Mouse (Mus musculus): ENCODE results near the gene Gnpnat1. TPM values are rescaled to one million over a fixed set of nuclear protein-coding genes. Genes with fewer than 3 reads are reported as not detected.
A peak's percentile ranks its signal among the peaks of the same experiment; 100 is the strongest.

Gene Gnpnat1
- total and polyA plus RNA-seq, 2 experiments = 23.5 to 115 TPM

DNA sequence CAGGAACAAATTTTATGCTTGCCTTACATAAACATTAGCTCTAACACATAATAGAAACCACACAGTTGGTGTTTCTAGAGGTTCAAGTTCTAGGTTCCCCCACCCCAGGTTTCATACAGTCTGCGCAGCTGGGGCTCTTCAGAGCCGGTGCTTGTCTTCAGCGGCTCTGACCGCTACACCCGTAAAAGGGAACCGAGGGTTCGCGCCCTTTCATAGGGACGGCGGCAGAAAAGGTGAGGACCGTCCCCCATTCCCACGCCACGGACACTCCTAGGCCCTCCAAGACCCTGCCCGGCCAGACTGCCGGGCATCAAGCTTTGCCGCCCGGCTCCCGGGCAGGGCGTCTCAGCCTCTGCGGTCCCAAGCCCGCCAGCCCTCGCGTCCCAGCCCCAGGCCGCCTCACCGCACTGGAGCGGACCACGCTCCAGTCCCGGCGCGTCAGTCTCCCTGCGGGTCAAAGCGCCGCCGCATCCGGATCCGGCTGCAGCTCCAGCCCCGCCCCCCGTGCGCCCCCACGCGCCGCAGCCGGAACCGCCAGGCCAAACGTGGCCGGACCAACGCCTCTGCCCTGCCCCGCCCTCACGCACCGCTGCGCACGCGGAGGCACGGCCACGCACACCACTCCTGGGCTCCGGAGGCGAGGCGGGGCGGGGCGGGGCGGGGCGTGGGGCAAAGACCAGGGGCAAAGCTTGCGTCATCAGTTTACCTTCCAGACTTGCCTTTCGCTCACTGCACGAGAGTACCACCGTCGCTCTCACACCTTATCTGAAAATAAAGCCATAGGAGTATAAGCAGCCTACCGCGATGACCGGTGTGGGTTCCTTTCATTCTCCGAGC, 16.1 kb downstream of the Gnpnat1 start:
- peaks cover 21% of the 10 kb centered on the region for H3K4me1 ChIP-seq (ENCODE audit: control insufficient read depth, insufficient read depth, low read length)
- peaks cover 6% of the 10 kb centered on the region; the same call in 1 of the 2 replicates for H3K79me2 ChIP-seq (ENCODE audit: control insufficient read depth, insufficient read depth, low read length)
- peak overlapping the region; percentile 97 for H3K9ac ChIP-seq (ENCODE audit: low read depth, low read length)
- WGBS = under 1% methylated on average over 70 of the region's 71 CpGs
- DNase-seq (ENCODE audit: extremely low read depth, low read depth, low spot score) = peak; percentile 84
- H3K4me3 ChIP-seq (ENCODE audit: insufficient read depth, low read depth, low read length) = peak overlapping the region; percentile 95
- no peaks in the 10 kb centered on the region for H3K27me3 ChIP-seq (ENCODE audit: control insufficient read depth, insufficient read depth, low read length)
- peak overlapping the region; percentile 99 for H3K27ac ChIP-seq (replicated peaks; ENCODE audit: insufficient read depth, low read depth, low read length)
- peaks cover 3% of the 10 kb centered on the region; the same call in 1 of the 2 replicates for H3K36me3 ChIP-seq (ENCODE audit: control insufficient read depth, insufficient read depth, low read length)
- TF ChIP-seq CTCF (IDR thresholded peaks at IDR 0.05; ENCODE audit: low read depth, low read length) = no peak
- peak; percentile 88 for TF ChIP-seq POLR2A (IDR thresholded peaks at IDR 0.05; ENCODE audit: extremely low read depth, insufficient read depth, low read length)

DNA sequence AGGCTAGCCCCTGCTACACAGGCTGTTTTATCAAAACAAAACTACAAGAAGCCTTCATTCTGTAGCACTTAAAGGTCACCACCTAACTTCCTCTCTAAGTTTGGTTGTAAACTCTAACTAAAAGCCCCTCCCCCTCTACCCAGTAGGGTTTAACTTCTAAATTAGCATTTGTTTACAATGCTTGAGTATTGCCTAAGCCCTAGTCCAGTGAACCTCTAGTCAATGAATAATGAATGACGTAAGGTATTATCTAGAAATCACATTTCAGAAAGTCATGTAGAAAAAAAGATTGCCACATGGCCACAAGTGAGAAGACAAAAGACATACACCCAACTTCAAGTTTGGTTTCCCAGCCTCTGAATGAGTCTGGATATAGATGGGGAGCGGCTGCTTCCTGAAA, 17.2 kb downstream of the Gnpnat1 start:
- no peak for TF ChIP-seq POLR2A (IDR thresholded peaks at IDR 0.05; ENCODE audit: extremely low read depth, insufficient read depth, low read length)
- no peak for TF ChIP-seq CTCF (IDR thresholded peaks at IDR 0.05; ENCODE audit: low read depth, low read length)
- H3K79me2 ChIP-seq (ENCODE audit: control insufficient read depth, insufficient read depth, low read length) = peaks cover 6% of the 10 kb centered on the region; the same call in 1 of the 2 replicates
- peak overlapping the region; percentile 99 for H3K27ac ChIP-seq (replicated peaks; ENCODE audit: insufficient read depth, low read depth, low read length)
- H3K36me3 ChIP-seq (ENCODE audit: control insufficient read depth, insufficient read depth, low read length) = peaks cover 10% of the 10 kb centered on the region
- H3K4me3 ChIP-seq (ENCODE audit: insufficient read depth, low read depth, low read length) = peak overlapping the region; percentile 95
- peak; percentile 99 for DNase-seq (ENCODE audit: extremely low read depth, low read depth, low spot score)
- peak overlapping the region; percentile 88 for H3K9ac ChIP-seq (ENCODE audit: low read depth, low read length)
- peaks cover 21% of the 10 kb centered on the region for H3K4me1 ChIP-seq (ENCODE audit: control insufficient read depth, insufficient read depth, low read length)
- no peaks in the 10 kb centered on the region for H3K27me3 ChIP-seq (ENCODE audit: control insufficient read depth, insufficient read depth, low read length)
- 6% methylated on average over 2 of the region's 2 CpGs for WGBS

DNA sequence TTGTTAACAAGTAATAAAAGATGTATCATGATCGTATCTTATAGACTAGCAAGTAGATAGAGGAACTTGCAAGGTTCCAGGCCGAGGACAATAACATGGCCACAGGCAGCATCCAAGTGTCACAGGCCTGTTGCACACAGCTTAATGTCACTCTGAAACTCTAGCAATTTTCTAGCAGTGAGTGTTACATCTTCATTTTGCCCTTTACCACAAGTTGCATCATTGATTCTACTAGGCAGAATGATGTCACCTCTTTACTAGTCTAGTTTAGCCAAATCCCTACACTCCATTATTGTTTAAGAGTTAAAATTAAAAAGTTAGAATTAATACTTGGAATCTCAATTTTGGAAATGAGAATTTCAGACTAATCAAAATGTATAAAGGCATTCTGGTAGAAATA, 19.1 kb downstream of the Gnpnat1 start:
- Histone ChIP-seq H3K36me3 (ENCODE audit: control insufficient read depth, insufficient read depth, low read length) (peaks cover 22% of the 10 kb centered on the region), H3K27me3 (ENCODE audit: control insufficient read depth, insufficient read depth, low read length) (no peaks in the 10 kb centered on the region), H3K27ac (replicated peaks; ENCODE audit: insufficient read depth, low read depth, low read length) (no peak overlapping the region), H3K4me3 (ENCODE audit: insufficient read depth, low read depth, low read length) (no peak overlapping the region), H3K4me1 (ENCODE audit: control insufficient read depth, insufficient read depth, low read length) (peaks cover 21% of the 10 kb centered on the region), H3K79me2 (ENCODE audit: control insufficient read depth, insufficient read depth, low read length) (peaks cover 6% of the 10 kb centered on the region; the same call in 1 of the 2 replicates), H3K9ac (ENCODE audit: low read depth, low read length) (no peak overlapping the region)
- peak; percentile 53 for DNase-seq (ENCODE audit: extremely low read depth, low read depth, low spot score)
- WGBS = 84% methylated on average over 2 of the region's 2 CpGs
- no peak for TF ChIP-seq CTCF (IDR thresholded peaks at IDR 0.05; ENCODE audit: low read depth, low read length)
- TF ChIP-seq POLR2A (IDR thresholded peaks at IDR 0.05; ENCODE audit: extremely low read depth, insufficient read depth, low read length) = no peak

DNA sequence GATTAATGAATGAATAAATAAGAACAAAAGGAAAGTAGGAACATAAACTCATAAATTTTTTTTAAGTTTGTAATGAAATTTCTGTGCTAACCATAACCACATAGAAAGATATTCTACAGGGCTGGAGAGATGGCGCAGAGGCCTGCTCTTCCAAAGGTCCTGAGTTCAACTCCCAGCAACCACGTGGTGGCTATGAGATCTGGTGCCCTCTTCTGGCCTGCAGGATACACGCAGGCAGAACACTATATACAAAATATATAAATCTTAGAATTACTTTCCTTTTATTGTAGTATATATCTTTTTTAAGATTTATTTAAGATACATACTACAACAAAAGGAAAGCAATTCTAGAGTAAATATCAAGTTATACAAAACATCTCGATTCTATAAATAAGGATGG, 21.8 kb downstream of the Gnpnat1 start:
- H3K9ac ChIP-seq (ENCODE audit: low read depth, low read length) = no peak overlapping the region
- TF ChIP-seq POLR2A (IDR thresholded peaks at IDR 0.05; ENCODE audit: extremely low read depth, insufficient read depth, low read length) (no peak), CTCF (IDR thresholded peaks at IDR 0.05; ENCODE audit: low read depth, low read length) (peak; percentile 62)
- H3K27me3 ChIP-seq (ENCODE audit: control insufficient read depth, insufficient read depth, low read length) = no peaks in the 10 kb centered on the region
- no peak overlapping the region for H3K4me3 ChIP-seq (ENCODE audit: insufficient read depth, low read depth, low read length)
- WGBS = 67% methylated on average over 4 of the region's 4 CpGs
- peak; percentile 28 for DNase-seq (ENCODE audit: extremely low read depth, low read depth, low spot score)
- H3K4me1 ChIP-seq (ENCODE audit: control insufficient read depth, insufficient read depth, low read length) = peaks cover 18% of the 10 kb centered on the region
- H3K27ac ChIP-seq (replicated peaks; ENCODE audit: insufficient read depth, low read depth, low read length) = no peak overlapping the region
- peaks cover 40% of the 10 kb centered on the region for H3K36me3 ChIP-seq (ENCODE audit: control insufficient read depth, insufficient read depth, low read length)
- peaks cover 3% of the 10 kb centered on the region; the same call in 1 of the 2 replicates for H3K79me2 ChIP-seq (ENCODE audit: control insufficient read depth, insufficient read depth, low read length)

DNA sequence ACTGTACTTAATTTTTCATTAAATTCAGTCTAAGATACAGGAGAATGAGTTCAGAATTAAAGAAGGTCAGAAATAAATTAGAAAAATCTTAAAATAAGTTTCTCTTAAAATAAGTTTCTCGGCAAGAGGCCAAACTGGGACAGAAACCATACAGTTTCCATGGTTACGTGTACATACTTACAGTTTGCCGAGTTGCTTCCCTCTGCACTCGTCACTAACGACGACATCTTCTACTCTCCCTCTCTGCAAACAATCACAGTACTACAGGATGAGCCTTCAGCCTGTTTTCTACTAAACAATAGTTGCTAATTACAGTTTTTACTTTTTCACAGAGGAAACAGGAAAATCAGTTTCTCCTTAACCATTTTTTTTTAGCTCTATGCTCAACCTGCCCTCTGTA, 24.0 kb downstream of the Gnpnat1 start:
- Histone ChIP-seq H3K79me2 (ENCODE audit: control insufficient read depth, insufficient read depth, low read length) (no peaks in the 10 kb centered on the region), H3K36me3 (ENCODE audit: control insufficient read depth, insufficient read depth, low read length) (peaks cover 40% of the 10 kb centered on the region), H3K27me3 (ENCODE audit: control insufficient read depth, insufficient read depth, low read length) (no peaks in the 10 kb centered on the region), H3K9ac (ENCODE audit: low read depth, low read length) (no peak overlapping the region), H3K4me3 (ENCODE audit: insufficient read depth, low read depth, low read length) (no peak overlapping the region), H3K27ac (replicated peaks; ENCODE audit: insufficient read depth, low read depth, low read length) (no peak overlapping the region), H3K4me1 (ENCODE audit: control insufficient read depth, insufficient read depth, low read length) (peaks cover 5% of the 10 kb centered on the region)
- 41% methylated on average over 6 of the region's 6 CpGs for WGBS
- DNase-seq (ENCODE audit: extremely low read depth, low read depth, low spot score) = no peak
- TF ChIP-seq CTCF (IDR thresholded peaks at IDR 0.05; ENCODE audit: low read depth, low read length) (no peak), POLR2A (IDR thresholded peaks at IDR 0.05; ENCODE audit: extremely low read depth, insufficient read depth, low read length) (no peak)

DNA sequence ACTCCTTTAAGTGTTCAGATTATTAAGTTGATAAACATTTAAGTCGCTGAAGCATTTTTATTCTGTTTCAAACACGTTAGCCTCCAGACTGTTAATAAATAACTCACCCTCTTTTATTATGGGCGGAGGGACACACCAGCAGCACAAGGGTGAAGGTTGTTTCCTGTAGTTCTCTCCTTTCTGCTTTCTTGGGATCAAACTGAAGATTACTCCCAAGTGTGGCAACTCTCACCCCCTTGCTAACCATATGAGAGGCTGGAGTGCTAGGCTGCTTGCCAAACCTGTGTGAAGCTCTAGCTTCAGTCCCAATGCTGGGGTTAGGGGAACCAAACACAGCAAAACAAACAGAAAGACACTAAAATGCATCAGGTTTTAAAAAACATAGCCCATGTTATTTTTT, 25.9 kb downstream of the Gnpnat1 start:
- Histone ChIP-seq H3K79me2 (ENCODE audit: control insufficient read depth, insufficient read depth, low read length) (no peaks in the 10 kb centered on the region), H3K27me3 (ENCODE audit: control insufficient read depth, insufficient read depth, low read length) (no peaks in the 10 kb centered on the region), H3K4me1 (ENCODE audit: control insufficient read depth, insufficient read depth, low read length) (peaks cover 2% of the 10 kb centered on the region), H3K9ac (ENCODE audit: low read depth, low read length) (no peak overlapping the region), H3K4me3 (ENCODE audit: insufficient read depth, low read depth, low read length) (no peak overlapping the region), H3K27ac (replicated peaks; ENCODE audit: insufficient read depth, low read depth, low read length) (peak overlapping the region; percentile 84), H3K36me3 (ENCODE audit: control insufficient read depth, insufficient read depth, low read length) (peaks cover 37% of the 10 kb centered on the region)
- WGBS = 14% methylated on average over 3 of the region's 3 CpGs
- peak; percentile 58 for DNase-seq (ENCODE audit: extremely low read depth, low read depth, low spot score)
- TF ChIP-seq CTCF (IDR thresholded peaks at IDR 0.05; ENCODE audit: low read depth, low read length) (no peak), POLR2A (IDR thresholded peaks at IDR 0.05; ENCODE audit: extremely low read depth, insufficient read depth, low read length) (no peak)
